Mouse (Mus musculus) midbrain, postnatal 0 days (tissue): ENCODE measurements around the gene Syt3. TPM values are rescaled to one million over a fixed set of nuclear protein-coding genes. Genes with fewer than 3 reads are reported as not detected.
A peak's percentile ranks its signal among the peaks of the same experiment; 100 is the strongest.

Experiments
- ATAC-seq: fragments of 200-750 bp; cut with Nextera tagmentation; 2 replicates; pipeline ENCODE4 v1.8.0; 2017; ENCODE audit warnings: moderate number of reproducible peaks, mild to moderate bottlenecking, moderate TSS enrichment, moderate library complexity; ENCODE audit not compliant: low FRiP score
- DNase-seq: peaks from one replicate; pipeline ENCODE4 v3.0.0-alpha.2; 2015; ENCODE audit warnings: low spot score
- H3K27ac ChIP-seq: fragments of 300-500 bp; sonication (generic); 2 replicates; pipeline ENCODE4 v1.5.1; 2014; ENCODE audit warnings: low read depth, mild to moderate bottlenecking, low read length, mixed read lengths
- H3K27me3 ChIP-seq: fragments of 300-500 bp; sonication (generic); 2 replicates; pipeline ENCODE4 v1.6.1; 2014; ENCODE audit warnings: low read length, control low read depth, mixed read lengths; ENCODE audit not compliant: insufficient read depth
- H3K36me3 ChIP-seq: fragments of 300-500 bp; sonication (generic); 2 replicates; pipeline ENCODE4 v1.6.1; 2014; ENCODE audit warnings: low read length, control low read depth, mixed read lengths; ENCODE audit not compliant: insufficient read depth
- H3K4me1 ChIP-seq: fragments of 300-500 bp; sonication (generic); 2 replicates; pipeline ENCODE4 v1.6.1; 2014; ENCODE audit warnings: mild to moderate bottlenecking, control low read depth, antibody characterized with exemption, low read length, mixed read lengths; ENCODE audit not compliant: insufficient read depth
- H3K4me2 ChIP-seq: fragments of 300-500 bp; sonication (generic); 2 replicates; pipeline ENCODE4 v1.6.1; 2014; ENCODE audit warnings: low read depth, mild to moderate bottlenecking, low read length, mixed read lengths; ENCODE audit not compliant: poor library complexity, severe bottlenecking
- H3K4me3 ChIP-seq: fragments of 300-500 bp; sonication (generic); 2 replicates; pipeline ENCODE4 v1.5.1; 2014; ENCODE audit warnings: low read depth, mild to moderate bottlenecking, low read length, moderate library complexity
- H3K9ac ChIP-seq: fragments of 300-500 bp; sonication (generic); replicated peaks from 2 replicates; pipeline ENCODE4 v1.6.1; 2014; ENCODE audit warnings: mild to moderate bottlenecking, low read length, moderate library complexity, mixed read lengths; ENCODE audit not compliant: poor library complexity, severe bottlenecking
- H3K9me3 ChIP-seq: fragments of 300-500 bp; sonication (generic); 2 replicates; pipeline ENCODE4 v1.6.1; 2016; ENCODE audit warnings: low read length, control low read depth
- CTCF ChIP-seq: IDR thresholded peaks from 2 replicates; pipeline ENCODE4 v1.5.1; 2016; ENCODE audit warnings: antibody characterized with exemption, mild to moderate bottlenecking
- WGBS: fragments of 180-500 bp; shearing (Covaris S2); extraction: QIAGEN DNeasy Blood & Tissue Kit; methylation state at CpG from one replicate; pipeline ENCODE4 v1.1.7; 2014; 5-methylcytosine and 5-hydroxymethylcytosine counted together
- polyA plus RNA-seq: library from polyadenylated mRNA; unstranded; fragments of >200 nt; fragmentation: Nextera tagmentation; extraction: Ambion mirVana; gene quantifications from 2 replicates; pipeline ENCODE4 v1.2.1, GENCODE M21; 2015
- total RNA-seq: library from RNA; depleted of rRNA; stranded (reverse); fragments of >200 nt; gene quantifications from 2 replicates; pipeline ENCODE4 v1.2.3, GENCODE M21; 2014

The Syt3 gene
- total and polyA plus RNA-seq, 2 experiments from 2014 or later = 88.4 to 144 TPM

- TF ChIP-seq CTCF = no peak
- ATAC-seq (peak; percentile 3; the same call in 1 of the 2 replicates), DNase-seq (no peak)
- H3K36me3 ChIP-seq = peaks cover 28% of the 10 kb centered on the region
- H3K27ac ChIP-seq = peak overlapping the region; percentile 93
- H3K9ac ChIP-seq = peak overlapping the region; percentile 96
- peak overlapping the region; percentile 74 for H3K4me3 ChIP-seq
- H3K27me3 ChIP-seq = no peaks in the 10 kb centered on the region
- peaks cover 5% of the 10 kb centered on the region; the same call in 1 of the 2 replicates for H3K4me1 ChIP-seq
- 4% methylated on average over 31 of the region's 32 CpGs for WGBS
- H3K9me3 ChIP-seq = no peaks in the 10 kb centered on the region
- H3K4me2 ChIP-seq = peak overlapping the region; percentile 93
Measured at GRCm38 (mm10) chr7:44337121-44337849, 46.6 kb upstream of the Syt3 start.

DNA sequence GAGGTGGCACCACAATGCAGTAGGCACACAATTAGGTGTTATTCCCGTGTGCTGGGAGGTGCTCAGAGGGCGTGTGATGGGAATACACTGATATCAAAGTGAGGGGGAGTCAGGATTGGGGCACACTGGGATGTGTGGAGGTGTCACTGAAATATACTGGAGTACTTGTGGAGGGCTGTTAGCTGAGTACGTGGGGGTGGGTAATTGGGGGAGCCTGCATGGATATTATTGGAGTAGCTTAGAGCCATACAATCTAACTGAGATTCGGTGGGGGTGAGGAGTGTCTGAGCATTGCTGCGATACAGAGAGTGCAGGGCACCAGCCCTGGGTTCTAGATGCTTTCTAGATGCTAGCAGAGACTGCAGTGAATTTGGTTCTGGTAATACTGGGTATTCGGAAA lies 43.7 kb upstream of the Syt3 start:
- 67% methylated on average over 6 of the region's 6 CpGs for WGBS
- Histone ChIP-seq H3K36me3 (peaks cover 29% of the 10 kb centered on the region), H3K9ac (no peak overlapping the region), H3K9me3 (no peaks in the 10 kb centered on the region), H3K4me1 (peaks cover 5% of the 10 kb centered on the region; the same call in 1 of the 2 replicates), H3K4me3 (no peak overlapping the region), H3K27ac (no peak overlapping the region), H3K27me3 (no peaks in the 10 kb centered on the region), H3K4me2 (no peak overlapping the region)
- ATAC-seq = no peak
- no peak for TF ChIP-seq CTCF
- no peak for DNase-seq

DNA sequence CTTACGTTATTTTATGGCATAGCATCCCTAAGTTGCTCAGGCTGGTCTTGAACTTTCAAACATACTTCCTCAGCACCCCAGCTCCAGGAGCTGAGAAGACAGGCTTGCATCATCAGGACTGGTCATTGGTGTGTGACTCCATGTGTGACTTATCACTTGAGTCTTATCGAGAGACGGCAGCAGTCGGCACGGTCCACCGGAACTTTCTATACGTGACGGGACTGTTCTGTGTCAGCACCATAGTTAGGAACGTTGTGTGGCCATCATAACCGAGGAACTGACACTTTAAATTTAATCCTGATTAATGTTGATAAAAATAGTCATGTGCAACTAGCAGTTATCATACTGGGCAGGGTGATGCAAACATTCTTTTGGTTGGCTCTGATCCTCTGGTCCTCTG lies 42.8 kb upstream of the Syt3 start:
- H3K36me3 ChIP-seq = peaks cover 37% of the 10 kb centered on the region
- WGBS = 92% methylated on average over 10 of the region's 10 CpGs
- H3K4me2 ChIP-seq = no peak overlapping the region
- no peaks in the 10 kb centered on the region for H3K9me3 ChIP-seq
- no peak for ATAC-seq
- no peak for TF ChIP-seq CTCF
- peaks cover 5% of the 10 kb centered on the region; the same call in 1 of the 2 replicates for H3K4me1 ChIP-seq
- no peak for DNase-seq
- no peaks in the 10 kb centered on the region for H3K27me3 ChIP-seq
- no peak overlapping the region for H3K27ac ChIP-seq
- H3K9ac ChIP-seq = no peak overlapping the region
- H3K4me3 ChIP-seq = no peak overlapping the region

- H3K27ac ChIP-seq = no peak overlapping the region
- no peak overlapping the region for H3K4me3 ChIP-seq
- H3K4me2 ChIP-seq = no peak overlapping the region
- H3K27me3 ChIP-seq = no peaks in the 10 kb centered on the region
- DNase-seq (no peak), ATAC-seq (no peak)
- peaks cover 5% of the 10 kb centered on the region; the same call in 1 of the 2 replicates for H3K4me1 ChIP-seq
- no peak overlapping the region for H3K9ac ChIP-seq
- H3K36me3 ChIP-seq = peaks cover 43% of the 10 kb centered on the region
- H3K9me3 ChIP-seq = no peaks in the 10 kb centered on the region
- WGBS = 69% methylated on average over 5 of the region's 5 CpGs
- TF ChIP-seq CTCF = no peak
Measured at GRCm38 (mm10) chr7:44341714-44342113, 42.2 kb upstream of the Syt3 start.

- no peak for DNase-seq
- H3K4me1 ChIP-seq = no peaks in the 10 kb centered on the region
- no peak overlapping the region for H3K4me2 ChIP-seq
- H3K27me3 ChIP-seq = no peaks in the 10 kb centered on the region
- WGBS = 41% methylated on average over 11 of the region's 11 CpGs
- no peak for ATAC-seq
- no peaks in the 10 kb centered on the region for H3K9me3 ChIP-seq
- no peak for TF ChIP-seq CTCF
- H3K4me3 ChIP-seq = no peak overlapping the region
- H3K36me3 ChIP-seq = peaks cover 53% of the 10 kb centered on the region
- no peak overlapping the region for H3K9ac ChIP-seq
- H3K27ac ChIP-seq = no peak overlapping the region
Measured at GRCm38 (mm10) chr7:44343459-44344015, 40.4 kb upstream of the Syt3 start.

GRCm38 (mm10) chr7:44344622-44345021 lies 39.3 kb upstream of the Syt3 start:
- H3K27me3 ChIP-seq = no peaks in the 10 kb centered on the region
- no peak overlapping the region for H3K4me2 ChIP-seq
- WGBS = 81% methylated on average over 12 of the region's 12 CpGs
- peaks cover 56% of the 10 kb centered on the region for H3K36me3 ChIP-seq
- no peaks in the 10 kb centered on the region for H3K4me1 ChIP-seq
- H3K27ac ChIP-seq = no peak overlapping the region
- TF ChIP-seq CTCF = no peak
- DNase-seq (no peak), ATAC-seq (no peak)
- no peak overlapping the region for H3K9ac ChIP-seq
- no peaks in the 10 kb centered on the region for H3K9me3 ChIP-seq
- H3K4me3 ChIP-seq = no peak overlapping the region
